Mouse (Mus musculus): ENCODE results near the gene Ybx2.

GRCm38 (mm10) chr11:69952274-69952673, 16.7 kb downstream of the Ybx2 start:
- TF ChIP-seq CTCF (IDR thresholded peaks at IDR 0.05; ENCODE audit: borderline replicate concordance, control insufficient read depth, extremely low read depth, insufficient read depth, low read length, poor library complexity) (no peak), POLR2A (IDR thresholded peaks at IDR 0.05; ENCODE audit: control insufficient read depth, extremely low read depth, insufficient read depth, low read length, poor library complexity) (no peak)

Measured in thymus, adult 2 months (tissue).